Mouse (Mus musculus) thymus, adult 18-20 months (tissue): ENCODE measurements at regions not wholly inside any gene's neighbourhood (a gene's known extent, or its start where the extent isn't known, plus 50 kb on each side); places are given as distances from the start of the nearest gene placed in this dataset.
"Not testable (repeated sequence)": the region's sequence is repeated elsewhere in the genome, so short reads cannot be mapped to it uniquely, and the experiment has no call there.

Experiments used
- DNase-seq, 2 experiments: peaks; one replicate each; pipeline ENCODE4 v3.0.0; 2022; ENCODE audit warnings: mixed read lengths in 2 of 2

- no peak for DNase-seq
These were observed 356.2 kb downstream of the Fut8 start for GRCm38 (mm10) chr12:77594092-77594491.

GRCm38 (mm10) chr12:77594657-77595056 is 356.7 kb downstream of the Fut8 start:
- no peak for DNase-seq

- no peak for DNase-seq
These were observed 357.9 kb downstream of the Fut8 start for GRCm38 (mm10) chr12:77595821-77596220.

- DNase-seq = no peak
These were observed 358.8 kb downstream of the Fut8 start for GRCm38 (mm10) chr12:77596676-77597075.

GRCm38 (mm10) chr12:77597627-77598333 is 359.9 kb downstream of the Fut8 start:
- no peak for DNase-seq

GRCm38 (mm10) chr12:77598334-77598715 is 360.4 kb downstream of the Fut8 start:
- no peak for DNase-seq

- no peak for DNase-seq
These were observed 361.5 kb downstream of the Fut8 start for GRCm38 (mm10) chr12:77599391-77599790.

- no peak for DNase-seq
These were observed 366.0 kb downstream of the Fut8 start for GRCm38 (mm10) chr12:77603832-77604501.

- no peak for DNase-seq
These were observed 379.6 kb downstream of the Fut8 start for GRCm38 (mm10) chr12:77617552-77617951.

- DNase-seq = no peak
These were observed 384.3 kb downstream of the Fut8 start for GRCm38 (mm10) chr12:77622243-77622642.

GRCm38 (mm10) chr12:77624323-77624722 is 386.4 kb downstream of the Fut8 start:
- DNase-seq = not testable (repeated sequence)

- DNase-seq = no peak
These were observed 390.5 kb downstream of the Fut8 start for GRCm38 (mm10) chr12:77628358-77628850.

GRCm38 (mm10) chr12:77633981-77634650 is 396.2 kb downstream of the Fut8 start:
- DNase-seq = no peak

- DNase-seq = no peak
These were observed 400.3 kb downstream of the Fut8 start for GRCm38 (mm10) chr12:77638266-77638665.

- DNase-seq = no peak
These were observed 404.4 kb downstream of the Fut8 start for GRCm38 (mm10) chr12:77642336-77642735.

- DNase-seq = no peak
These were observed 409.9 kb downstream of the Fut8 start for GRCm38 (mm10) chr12:77647841-77648240.

GRCm38 (mm10) chr12:77654282-77654681 is 416.4 kb downstream of the Fut8 start:
- no peak for DNase-seq

- no peak for DNase-seq
These were observed 419.1 kb downstream of the Fut8 start for GRCm38 (mm10) chr12:77657060-77657459.

- no peak for DNase-seq
These were observed 420.0 kb downstream of the Fut8 start for GRCm38 (mm10) chr12:77657878-77658277.

GRCm38 (mm10) chr12:77663180-77663579 is 425.3 kb downstream of the Fut8 start:
- no peak for DNase-seq

- no peak for DNase-seq
These were observed 425.9 kb downstream of the Fut8 start for GRCm38 (mm10) chr12:77663665-77664374.

GRCm38 (mm10) chr12:77666411-77666810 is 428.5 kb downstream of the Fut8 start:
- no peak for DNase-seq
